Mouse (Mus musculus): ENCODE data around the gene Hivep3.

Gene Hivep3

DNA sequence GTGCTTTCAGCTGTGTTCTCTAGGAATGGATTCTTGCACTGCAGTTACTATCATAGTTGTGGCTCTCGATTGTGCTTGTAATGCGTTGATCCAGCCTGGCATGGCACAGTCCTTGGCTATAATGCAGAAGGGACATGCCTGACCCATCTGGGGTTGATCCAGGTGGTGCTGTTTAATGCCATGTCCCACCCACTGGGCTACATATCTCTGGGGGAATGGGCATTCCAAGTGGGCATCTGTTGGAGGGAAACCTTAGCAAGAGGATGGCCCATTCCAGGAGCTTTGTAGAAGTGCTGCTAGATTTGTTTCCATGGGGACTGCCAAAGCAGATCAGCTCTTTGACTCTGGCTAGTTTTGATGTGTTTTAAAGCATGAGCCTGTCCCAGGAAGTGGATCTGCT, 137.9 kb downstream of the Hivep3 start:
- in situ Hi-C loops (cut with MboI, MseI), result no loop called here

DNA sequence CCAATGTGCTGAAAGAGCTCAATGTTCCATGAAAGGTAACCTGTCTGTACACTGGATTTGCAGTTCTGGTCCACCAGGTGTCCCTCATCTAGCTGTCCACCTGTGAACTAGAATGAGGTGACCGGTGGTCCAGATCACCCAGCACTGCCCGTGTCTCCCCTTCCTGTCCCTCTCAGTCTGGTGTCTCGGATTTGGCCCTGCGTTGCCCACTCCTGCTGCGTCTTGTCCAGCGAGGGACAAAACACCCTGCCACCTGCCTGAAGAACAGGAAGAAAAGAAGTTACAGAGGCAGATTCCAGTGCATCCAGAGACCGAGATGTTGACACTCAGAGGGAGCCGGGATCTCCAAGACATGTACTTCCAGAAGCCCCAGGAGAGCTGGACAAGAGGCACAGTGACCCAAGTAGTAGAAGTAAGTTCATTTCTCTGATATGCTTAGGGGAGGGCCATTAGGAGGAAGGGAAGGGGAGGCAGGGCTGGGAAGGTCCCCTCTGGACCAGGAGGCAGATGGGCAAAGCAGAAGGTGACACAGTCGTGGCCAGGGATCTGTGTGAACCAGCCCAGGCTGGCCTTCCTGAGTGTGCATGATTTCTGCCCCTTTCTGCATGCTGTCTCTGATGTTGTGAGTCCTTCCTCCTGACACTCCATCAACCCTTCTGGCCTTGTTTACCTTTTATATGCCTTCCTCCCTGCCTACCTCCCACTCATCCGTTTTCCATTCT, 138.4 kb downstream of the Hivep3 start:
- in situ Hi-C loops (cut with MboI, MseI), result no loop called here

DNA sequence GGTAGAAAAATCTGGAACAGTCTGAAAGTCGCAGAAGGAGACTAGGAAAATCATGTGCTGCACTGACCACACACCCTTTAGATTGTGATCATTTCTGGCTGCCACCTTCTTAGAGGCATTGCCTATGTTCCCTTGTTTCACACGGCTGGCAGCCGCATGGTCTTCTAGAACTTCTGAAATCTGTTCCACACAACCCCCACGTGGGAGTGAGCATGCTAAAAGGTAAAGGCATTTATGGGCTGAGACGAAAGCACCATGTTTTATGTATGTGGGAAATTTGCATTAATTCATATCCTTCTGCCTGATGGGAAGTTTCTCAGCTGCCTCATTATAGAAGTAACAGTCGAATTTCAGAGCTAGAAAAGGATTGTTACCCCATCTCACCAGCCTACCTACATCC, 140.4 kb downstream of the Hivep3 start:
- in situ Hi-C loops (cut with MboI, MseI), result no loop called here

DNA sequence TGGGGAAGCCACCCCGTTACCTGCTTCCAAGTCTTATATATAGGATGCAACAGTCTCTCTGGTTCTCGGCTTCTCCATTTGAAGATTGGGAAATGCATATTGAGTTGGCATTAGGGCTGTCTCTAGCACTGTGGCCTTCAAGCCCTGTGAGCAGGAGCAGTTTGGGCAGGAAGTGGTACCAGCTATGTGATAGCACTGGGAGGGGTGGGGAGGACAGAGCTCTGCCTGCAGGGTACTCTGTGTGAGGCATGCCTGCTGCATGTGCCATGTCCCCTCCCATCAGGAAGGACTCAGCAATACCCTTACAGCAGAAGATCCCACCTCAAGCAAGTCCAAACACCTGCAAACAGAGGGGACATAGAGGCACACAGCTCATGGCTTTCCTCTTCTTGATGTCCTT, 142.0 kb downstream of the Hivep3 start:
- in situ Hi-C loops (cut with MboI, MseI), result loop anchor here (5.0 kb wide), 1 partner anchor 58 kb away; no protein-coding TSS in a partner anchor

DNA sequence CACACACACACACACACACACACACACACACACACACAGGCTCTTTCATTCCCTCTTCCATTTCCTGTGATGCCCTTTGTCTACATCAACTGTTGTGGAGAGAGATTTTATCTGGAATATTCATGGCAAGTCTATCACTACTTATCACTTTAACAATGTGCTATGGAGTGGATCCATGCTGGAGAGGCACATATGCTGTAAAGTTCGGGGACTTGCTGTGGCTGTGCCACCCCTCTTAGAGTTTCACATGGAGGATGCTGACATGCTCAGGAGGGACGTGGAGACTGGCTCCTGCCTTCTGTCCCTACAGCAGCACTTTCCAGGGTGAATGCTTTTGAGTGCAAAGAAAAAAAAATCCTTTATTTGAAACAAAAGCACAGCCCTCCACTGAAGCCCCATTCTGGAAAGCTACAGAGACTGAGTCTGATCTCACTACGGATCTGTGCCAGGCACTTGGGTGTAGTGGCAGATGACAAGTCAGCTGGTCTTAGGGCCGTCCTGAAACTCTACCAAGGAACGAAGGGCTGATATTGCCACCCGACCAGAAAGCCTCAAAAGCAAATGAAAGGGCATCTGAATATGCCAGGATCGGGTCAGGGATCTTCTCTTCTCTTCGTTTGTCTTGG, 143.1 kb downstream of the Hivep3 start:
- in situ Hi-C loops (cut with MboI, MseI), result loop anchor here (5.0 kb wide), 1 partner anchor 59 kb away; no protein-coding TSS in a partner anchor

DNA sequence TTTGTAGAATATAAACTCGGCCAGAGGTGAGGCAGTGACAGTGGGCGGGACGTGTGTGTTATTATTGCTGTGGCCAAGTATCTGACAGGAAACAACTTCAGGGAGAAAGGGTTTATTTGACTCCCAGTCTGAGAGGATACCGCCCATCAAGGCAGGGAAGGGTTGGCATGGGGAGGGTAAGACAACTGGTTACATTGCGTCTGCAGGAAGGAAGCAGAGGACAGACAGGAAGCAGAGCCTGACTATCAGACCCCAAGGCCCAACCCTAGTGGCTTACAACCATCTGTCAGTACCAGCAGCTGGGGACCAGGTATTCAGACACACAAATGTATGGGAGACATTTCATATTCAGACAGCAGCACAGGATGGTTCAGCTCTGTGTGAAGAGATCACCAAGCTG, 144.6 kb downstream of the Hivep3 start:
- in situ Hi-C loops (cut with MboI, MseI), result loop anchor here (5.0 kb wide), 1 partner anchor 61 kb away; no protein-coding TSS in a partner anchor

DNA sequence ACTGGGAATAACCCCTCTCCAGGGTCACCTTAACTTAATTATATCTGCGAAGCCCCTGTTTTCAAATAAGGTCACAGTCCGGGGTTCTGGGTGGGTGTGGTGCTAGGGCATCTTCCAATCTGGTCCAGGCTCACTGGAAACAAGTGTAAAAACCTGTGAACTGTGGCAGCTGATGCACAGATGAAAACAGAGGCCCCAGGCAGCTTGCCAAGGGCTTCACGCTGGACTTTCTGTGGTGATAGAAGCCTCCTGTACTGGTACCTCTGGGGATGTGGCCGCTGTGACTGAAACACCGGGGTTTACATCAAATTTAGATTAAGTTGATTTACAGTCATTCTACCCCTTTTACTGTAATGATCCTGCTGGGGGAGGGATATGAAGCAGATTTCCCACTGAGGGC, 146.1 kb downstream of the Hivep3 start:
- in situ Hi-C loops (cut with MboI, MseI), result loop anchor here (5.0 kb wide), 1 partner anchor 62 kb away; no protein-coding TSS in a partner anchor

DNA sequence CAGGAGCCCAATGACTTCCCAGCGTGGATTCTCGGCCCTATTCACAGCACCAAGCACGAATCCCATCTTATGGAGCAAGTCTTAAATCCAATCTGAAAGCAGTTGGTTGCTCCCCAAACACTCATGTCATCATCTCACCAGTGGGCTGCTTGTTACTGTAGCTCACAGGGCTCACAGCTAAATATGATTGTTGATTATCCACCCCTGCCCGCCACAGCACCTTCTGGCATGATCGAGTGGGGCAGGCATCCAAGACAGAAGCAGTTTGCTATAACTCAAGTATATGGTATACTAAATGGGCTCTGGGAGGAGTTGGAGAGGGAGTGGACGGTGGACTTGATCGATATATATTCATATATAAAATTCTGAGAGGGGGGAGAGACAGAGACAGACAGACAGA, 146.7 kb downstream of the Hivep3 start:
- in situ Hi-C loops (cut with MboI, MseI), result no loop called here

DNA sequence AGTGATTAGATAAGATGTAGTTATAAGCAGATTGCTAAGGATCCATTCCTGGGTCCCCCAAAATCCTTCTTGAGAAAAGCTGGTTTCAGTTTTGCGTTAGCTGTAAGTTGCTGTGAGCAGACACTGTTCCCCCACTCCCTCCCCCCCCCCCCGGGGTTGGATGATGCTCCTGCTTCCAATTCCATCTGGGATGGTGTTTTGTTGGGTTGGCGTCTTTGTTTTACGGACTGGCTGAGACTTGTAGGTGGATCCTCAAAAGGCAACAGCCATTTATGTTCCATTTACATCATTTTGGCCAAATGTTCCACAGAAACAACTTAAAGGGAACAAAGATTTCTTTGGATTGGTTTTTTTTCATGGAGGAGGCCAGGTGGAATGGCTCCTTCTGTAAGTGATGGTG, 147.7 kb downstream of the Hivep3 start:
- in situ Hi-C loops (cut with MboI, MseI), result no loop called here

DNA sequence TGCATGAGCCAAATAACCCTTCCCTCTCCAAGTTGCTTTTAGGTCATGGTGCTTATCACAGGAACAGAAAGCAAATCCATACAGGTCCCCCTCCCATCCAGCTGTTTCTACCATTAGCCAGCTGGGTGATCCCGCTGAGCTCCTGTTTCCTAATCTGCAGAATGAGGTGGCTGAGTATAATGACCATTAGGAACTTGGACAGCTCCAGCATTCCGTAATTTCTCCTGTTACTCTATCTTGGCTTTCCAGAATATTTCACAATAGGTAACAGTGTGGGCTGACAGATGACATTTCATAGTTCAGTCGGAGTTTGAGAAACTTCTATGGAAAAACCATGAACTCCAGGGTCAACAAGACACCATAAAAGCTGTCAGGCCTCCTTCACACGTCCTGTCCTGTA, 148.8 kb downstream of the Hivep3 start:
- in situ Hi-C loops (cut with MboI, MseI), result no loop called here

DNA sequence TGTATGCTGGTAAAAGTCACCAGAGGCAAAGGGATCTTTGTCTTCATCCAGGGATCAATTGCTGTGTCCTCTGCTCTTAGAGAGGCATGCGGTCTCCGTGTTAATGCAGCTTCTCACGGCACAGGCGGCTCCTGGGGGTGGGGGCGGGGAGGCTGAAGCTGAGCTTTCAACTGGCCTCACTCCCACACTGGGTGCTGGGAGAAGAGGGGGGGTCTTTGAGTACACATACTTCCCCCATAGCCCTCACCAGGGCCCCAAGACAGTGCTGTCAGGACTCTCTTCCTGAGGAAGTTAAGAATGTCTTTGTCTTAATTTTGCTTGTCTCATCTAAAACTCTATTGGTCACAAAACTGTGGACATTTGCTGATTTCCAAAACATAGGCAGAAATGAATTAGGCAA, 149.2 kb downstream of the Hivep3 start:
- in situ Hi-C loops (cut with MboI, MseI), result no loop called here

DNA sequence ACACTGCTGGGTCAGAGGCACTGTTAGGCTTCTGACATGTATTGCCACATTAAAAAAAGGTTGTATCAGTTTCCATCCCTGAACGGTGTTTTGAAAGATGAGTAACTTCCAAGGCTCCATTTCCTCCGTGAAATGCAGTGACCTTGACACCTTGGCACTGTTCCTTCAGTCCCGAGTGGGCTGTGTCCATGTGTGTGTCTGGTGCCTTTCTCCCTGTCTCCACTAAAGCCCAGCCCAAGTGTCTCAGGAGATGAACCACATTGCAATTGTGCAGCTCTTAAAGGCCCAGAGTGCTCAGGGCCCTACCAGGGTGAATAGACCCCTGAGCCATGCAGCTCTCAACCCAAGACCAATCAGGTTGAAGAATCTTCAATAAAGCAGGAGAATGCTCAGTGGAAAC, 153.0 kb downstream of the Hivep3 start:
- in situ Hi-C loops (cut with MboI, MseI), result no loop called here

DNA sequence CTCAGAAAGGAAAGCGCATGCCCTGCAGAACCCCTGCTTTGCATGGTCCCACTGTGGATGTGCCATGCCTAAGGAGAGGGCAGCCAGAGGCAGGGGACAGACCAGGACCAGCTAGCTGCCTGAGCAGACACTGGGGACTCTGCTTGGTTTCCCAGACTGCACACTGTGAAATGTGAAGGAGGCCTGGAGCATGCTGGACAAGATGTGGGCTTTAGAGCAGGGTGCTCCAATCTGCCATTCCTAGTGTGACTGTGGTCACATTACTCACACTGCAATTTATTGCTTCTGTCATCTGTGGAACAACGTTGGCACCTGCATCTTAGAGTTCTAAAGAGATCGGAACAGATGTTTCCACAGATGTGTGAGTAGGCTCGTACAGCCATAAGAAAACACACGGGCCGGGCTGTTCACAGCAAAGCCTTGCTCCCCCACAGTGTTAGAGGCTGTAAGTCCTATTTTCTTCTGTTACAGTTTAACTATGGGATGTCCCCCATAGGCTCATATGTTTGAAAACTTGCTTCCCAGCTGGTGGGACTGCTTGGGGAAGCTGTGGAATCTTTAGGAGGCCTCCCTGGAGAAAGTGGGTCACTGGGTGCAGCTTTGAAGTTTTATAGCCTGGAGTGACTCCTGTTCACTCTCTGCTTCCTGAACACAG, 154.1 kb downstream of the Hivep3 start:
- in situ Hi-C loops (cut with MboI, MseI), result no loop called here

DNA sequence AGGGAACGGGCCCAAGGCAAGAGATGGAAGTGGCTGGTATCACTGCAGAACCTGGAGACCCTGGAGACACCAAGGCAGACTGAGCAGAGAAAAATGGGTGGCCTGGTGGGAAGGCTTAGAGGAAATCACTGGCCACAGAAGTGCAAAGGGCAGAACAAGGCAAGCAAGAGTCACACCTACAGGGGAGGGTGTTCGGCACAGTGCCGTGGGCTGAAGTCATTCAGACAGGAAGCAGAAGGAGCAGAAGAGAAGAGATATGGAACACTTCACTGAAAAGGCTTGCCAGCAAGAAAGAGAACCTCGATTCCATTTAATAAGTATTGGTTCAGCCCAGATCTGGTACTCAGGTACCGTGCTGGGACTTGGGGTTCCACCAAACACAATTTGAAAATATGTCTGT, 156.2 kb downstream of the Hivep3 start:
- in situ Hi-C loops (cut with MboI, MseI), result no loop called here

DNA sequence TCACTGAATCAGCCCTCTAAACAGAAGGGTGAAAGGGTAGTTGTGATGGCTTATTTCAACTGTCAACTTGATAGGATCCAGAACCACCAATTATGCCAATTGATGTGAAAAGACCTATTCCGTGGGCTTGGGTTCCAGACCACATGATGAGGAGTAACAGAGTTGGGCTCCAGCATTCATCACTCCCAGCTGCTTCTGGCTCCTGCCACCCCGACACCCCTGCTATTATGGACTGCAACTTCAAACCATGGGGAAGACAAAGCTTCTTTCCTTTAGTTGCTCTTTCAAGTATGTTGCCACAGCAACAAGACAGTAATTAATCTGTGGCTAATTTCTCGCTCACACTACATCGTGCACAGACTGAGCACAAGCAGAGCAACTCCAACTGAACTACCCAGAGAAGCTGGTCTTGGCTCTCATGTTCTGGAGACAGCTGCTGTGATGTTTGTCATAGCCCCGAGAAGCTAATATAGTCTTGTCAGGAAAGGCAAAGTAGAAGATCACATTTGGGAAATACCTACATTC, 159.7 kb downstream of the Hivep3 start:
- in situ Hi-C loops (cut with MboI, MseI), result no loop called here

DNA sequence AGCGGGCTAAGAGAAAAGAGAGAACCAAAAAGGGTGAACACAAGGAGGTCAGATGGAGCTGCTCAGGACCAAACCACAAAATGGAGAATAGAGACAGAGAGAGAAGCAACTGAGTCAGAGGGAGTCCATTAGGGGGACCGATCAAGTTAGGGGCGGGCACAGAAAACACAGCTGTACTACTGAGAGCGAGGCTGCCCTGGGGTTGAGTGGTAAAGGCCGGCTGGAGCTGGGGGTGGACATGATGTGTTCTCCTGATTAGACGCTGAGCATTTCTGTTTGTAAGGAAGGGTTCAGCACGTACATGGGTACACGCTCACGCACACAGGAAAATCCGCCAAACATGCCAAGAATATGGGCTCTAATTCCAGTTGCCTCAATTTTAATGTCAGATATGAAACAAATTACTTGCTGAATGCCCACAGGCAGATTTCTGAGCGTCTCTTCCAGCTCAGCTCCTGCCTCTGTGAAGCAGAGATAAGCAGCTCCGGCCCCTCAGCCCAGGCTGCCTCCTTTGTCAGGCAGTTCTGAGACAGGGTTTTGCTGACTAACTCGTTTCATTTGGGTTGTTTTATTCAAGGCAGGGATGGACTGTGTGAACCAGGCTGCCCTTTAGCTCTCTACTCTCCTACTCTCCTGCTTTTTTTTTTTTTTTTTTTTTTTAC, 161.3 kb downstream of the Hivep3 start:
- in situ Hi-C loops (cut with MboI, MseI), result no loop called here

DNA sequence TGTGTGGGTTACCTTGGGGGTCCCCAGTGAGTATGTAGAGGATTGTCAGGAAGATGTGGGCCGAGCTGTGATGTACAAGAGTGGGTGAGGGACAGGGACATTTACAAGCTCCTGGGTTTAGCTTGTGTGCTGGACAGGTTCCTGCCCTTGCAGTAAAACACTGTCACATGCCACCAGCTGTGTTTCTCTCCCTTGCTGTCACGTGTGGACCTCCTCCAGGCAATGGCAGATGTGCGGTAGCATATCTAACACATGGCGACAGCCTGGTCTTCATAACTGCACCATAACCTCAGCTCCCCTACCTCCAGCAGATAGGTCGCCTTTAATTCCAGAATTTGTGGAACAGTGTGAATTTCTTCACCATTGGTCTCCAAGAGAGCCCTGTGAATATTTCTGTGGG, 161.9 kb downstream of the Hivep3 start:
- in situ Hi-C loops (cut with MboI, MseI), result no loop called here

DNA sequence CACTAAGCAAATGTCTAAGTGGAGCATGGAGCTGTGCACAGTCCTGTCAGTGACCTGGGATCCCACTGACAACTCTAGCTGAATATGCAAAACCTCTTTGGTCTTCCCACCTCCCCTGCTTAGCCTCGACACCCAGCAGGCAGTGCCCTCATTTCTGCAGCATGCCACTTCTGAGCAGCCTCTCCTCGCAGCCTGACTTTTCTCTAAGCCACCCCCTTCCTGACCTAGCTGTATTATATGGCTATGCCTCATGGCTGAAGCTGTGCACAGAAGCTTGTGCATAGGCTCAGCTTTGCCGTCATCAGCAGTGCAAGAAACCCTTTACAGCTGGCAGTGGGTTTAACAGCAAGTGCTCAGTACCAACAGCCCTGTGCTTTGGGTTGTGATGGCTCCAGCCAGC, 163.0 kb downstream of the Hivep3 start:
- in situ Hi-C loops (cut with MboI, MseI), result no loop called here

DNA sequence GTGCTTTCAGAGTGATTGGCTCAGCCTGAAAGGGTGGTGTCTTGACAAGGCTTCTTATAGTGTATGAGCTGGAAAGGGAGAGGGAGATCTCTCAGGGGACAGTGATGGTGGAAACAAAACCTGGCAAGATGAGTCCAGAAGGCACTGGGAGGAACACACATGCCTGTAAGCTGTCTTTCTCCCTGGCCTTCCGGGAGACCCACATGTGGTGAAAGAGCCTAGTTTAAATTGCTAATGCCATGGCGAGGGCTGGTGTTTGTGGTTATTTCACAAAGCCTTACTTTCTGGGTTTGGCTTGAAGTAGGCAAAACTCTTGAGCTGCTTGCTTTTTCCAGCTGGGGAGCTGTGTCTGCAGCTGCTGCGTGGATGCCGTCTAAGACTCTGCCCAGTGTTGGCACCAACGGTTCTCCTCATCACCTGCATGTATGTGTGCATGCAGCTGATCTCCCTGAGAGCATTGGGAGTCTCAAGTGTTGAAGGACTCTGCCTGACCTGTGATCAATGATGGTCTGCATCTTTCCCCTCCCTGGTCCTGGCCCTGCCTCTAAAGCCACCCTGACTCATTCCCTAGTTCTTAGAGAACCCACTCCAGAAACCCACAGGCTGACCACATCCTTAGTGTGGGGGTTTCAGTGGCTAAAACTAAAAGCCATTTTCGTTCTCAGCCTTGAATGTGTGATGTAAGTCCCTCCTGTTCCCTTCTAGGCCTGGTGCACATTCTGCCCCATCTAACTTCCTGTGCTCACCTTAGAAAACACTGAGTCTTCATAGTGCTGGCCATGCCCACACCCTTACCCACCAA, 163.7 kb downstream of the Hivep3 start:
- in situ Hi-C loops (cut with MboI, MseI), result no loop called here

DNA sequence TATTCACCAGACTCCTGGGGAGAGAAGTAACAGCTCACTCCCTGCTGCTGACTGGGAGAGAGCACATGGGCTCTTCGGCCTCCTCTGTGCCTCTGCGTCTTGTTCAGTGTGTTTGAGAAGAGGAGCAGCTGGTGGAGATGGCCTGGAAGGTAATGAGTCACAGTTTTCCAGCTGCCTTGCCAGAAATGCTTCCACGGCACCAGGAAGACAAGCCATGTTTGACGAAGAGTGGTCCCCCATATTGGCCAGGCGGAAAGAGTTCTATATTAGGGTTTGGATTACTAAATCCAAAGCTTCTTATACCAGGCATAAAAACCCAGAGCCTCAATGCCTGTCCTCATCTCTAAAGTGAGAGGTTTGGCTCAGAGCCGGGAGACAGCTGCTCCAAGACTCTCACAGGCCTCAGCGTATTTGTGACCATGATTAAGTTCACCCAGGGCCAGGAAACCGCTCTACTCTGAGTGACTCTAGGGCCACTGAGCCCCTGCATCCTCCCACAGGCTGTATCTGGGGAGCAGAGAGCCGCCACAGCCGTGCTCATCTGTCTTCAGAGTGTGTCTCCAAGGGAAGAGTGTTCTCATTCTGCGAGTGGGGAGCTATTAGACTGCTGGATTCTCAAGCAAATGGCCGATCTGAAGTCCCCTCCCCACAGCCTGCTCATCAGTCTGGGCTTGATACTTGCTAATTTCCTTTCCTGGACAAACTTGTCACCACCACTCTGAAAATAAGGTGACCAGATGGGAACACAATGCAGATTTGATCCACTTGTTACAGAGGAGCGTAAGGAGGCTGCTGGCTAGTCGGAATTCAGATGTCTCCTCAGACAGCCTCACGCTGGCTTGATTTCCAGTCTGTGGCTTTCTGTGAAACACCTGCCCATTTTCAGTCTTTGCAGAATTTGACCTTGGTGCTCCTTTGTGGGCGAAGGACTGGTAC, 168.2 kb downstream of the Hivep3 start:
- in situ Hi-C loops (cut with MboI, MseI), result no loop called here
